Mouse (Mus musculus): Measurements from ENCODE around the gene Cmbl. TPM values are rescaled to one million over a fixed set of nuclear protein-coding genes. Genes with fewer than 3 reads are reported as not detected.

Cmbl gene
- 2.9 TPM in 2 replicates for polyA plus RNA-seq (2014; fragmentation: Nextera tagmentation; extraction: Ambion mirVana)

- H3K27ac ChIP-seq (ENCODE audit: low read depth, low read length), result no peak within 1 kb of the TSS
- WGBS, result 76% methylated on average over 5 of the region's 5 CpGs
- H3K9me3 ChIP-seq (ENCODE audit: control insufficient read depth, low read length), result 0 out of 2 replicates have a peak, but pooled peaks cover 2% of the 10 kb centered on the region
- no peak within 1 kb of the TSS for H3K4me3 ChIP-seq (ENCODE audit: low read depth, low read length)
- H3K27me3 ChIP-seq (replicated peaks; ENCODE audit: control insufficient read depth, insufficient read depth, low read length), result no peaks in the 10 kb centered on the region; the same call in 1 of the 2 replicates
- no peaks in the 10 kb centered on the region for H3K36me3 ChIP-seq (ENCODE audit: control insufficient read depth, insufficient read depth, low read length)
- no peak within 1 kb of the TSS for H3K4me2 ChIP-seq
- no peak within 1 kb of the TSS for H3K9ac ChIP-seq (ENCODE audit: low read depth, low read length)
- peaks cover 3% of the 10 kb centered on the region for H3K4me1 ChIP-seq (replicated peaks; ENCODE audit: control insufficient read depth, insufficient read depth, low read length)
- DNase-seq (ENCODE audit: low spot score), result no peak
- ATAC-seq (replicated peaks; ENCODE audit: low FRiP score), result no peak
Measured at GRCm38 (mm10) chr15:31565184-31565583, at the start of gene Cmbl. Cmbl (plus strand) TSS chr15:31565389.

GRCm38 (mm10) chr15:31517186-31517585, 48.0 kb upstream of the Cmbl start:
- Histone ChIP-seq H3K27me3 (replicated peaks; ENCODE audit: control insufficient read depth, insufficient read depth, low read length) (no peaks in the 10 kb centered on the region), H3K9me3 (ENCODE audit: control insufficient read depth, low read length) (no peaks in the 10 kb centered on the region), H3K4me1 (replicated peaks; ENCODE audit: control insufficient read depth, insufficient read depth, low read length) (peaks cover 8% of the 10 kb centered on the region), H3K9ac (ENCODE audit: low read depth, low read length) (no peak overlapping the region), H3K36me3 (ENCODE audit: control insufficient read depth, insufficient read depth, low read length) (no peaks in the 10 kb centered on the region), H3K27ac (ENCODE audit: low read depth, low read length) (no peak overlapping the region), H3K4me2 (no peak overlapping the region), H3K4me3 (ENCODE audit: low read depth, low read length) (no peak overlapping the region)
- ATAC-seq (replicated peaks; ENCODE audit: low FRiP score) (0 out of 2 replicates have a peak, but pooled peaks have one; percentile 23), DNase-seq (ENCODE audit: low spot score) (no peak)
- 76% methylated on average over 1 of the region's 1 CpGs for WGBS

DNA sequence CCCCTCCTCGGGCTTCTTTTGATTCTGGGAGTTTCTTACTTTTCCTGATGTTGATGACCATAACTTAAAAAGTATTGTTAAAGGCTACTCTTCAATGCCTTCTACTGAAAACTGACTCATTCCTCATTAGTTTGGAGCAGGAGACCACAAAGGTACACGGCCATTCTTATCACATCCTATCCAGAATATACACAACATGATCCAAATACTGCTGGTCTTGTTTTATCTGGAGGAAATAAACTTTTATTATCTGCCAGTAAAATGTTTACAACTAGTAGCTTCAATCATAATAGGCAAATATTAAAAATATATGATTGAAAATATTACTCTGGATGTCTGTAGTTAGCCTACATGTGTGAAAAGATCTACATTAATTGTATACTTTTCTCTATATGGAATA, 46.8 kb upstream of the Cmbl start:
- no peak for ATAC-seq (replicated peaks; ENCODE audit: low FRiP score)
- Histone ChIP-seq H3K4me3 (ENCODE audit: low read depth, low read length) (no peak overlapping the region), H3K27me3 (replicated peaks; ENCODE audit: control insufficient read depth, insufficient read depth, low read length) (no peaks in the 10 kb centered on the region), H3K4me2 (no peak overlapping the region), H3K27ac (ENCODE audit: low read depth, low read length) (no peak overlapping the region), H3K4me1 (replicated peaks; ENCODE audit: control insufficient read depth, insufficient read depth, low read length) (peaks cover 16% of the 10 kb centered on the region), H3K9me3 (ENCODE audit: control insufficient read depth, low read length) (no peaks in the 10 kb centered on the region), H3K9ac (ENCODE audit: low read depth, low read length) (no peak overlapping the region), H3K36me3 (ENCODE audit: control insufficient read depth, insufficient read depth, low read length) (no peaks in the 10 kb centered on the region)
- no peak for DNase-seq (ENCODE audit: low spot score)
- 64% methylated on average over 2 of the region's 2 CpGs for WGBS

- Histone ChIP-seq H3K4me3 (ENCODE audit: low read depth, low read length) (no peak overlapping the region), H3K9ac (ENCODE audit: low read depth, low read length) (no peak overlapping the region), H3K36me3 (ENCODE audit: control insufficient read depth, insufficient read depth, low read length) (no peaks in the 10 kb centered on the region), H3K4me1 (replicated peaks; ENCODE audit: control insufficient read depth, insufficient read depth, low read length) (peaks cover 21% of the 10 kb centered on the region), H3K4me2 (no peak overlapping the region), H3K27ac (ENCODE audit: low read depth, low read length) (no peak overlapping the region), H3K9me3 (ENCODE audit: control insufficient read depth, low read length) (no peaks in the 10 kb centered on the region), H3K27me3 (replicated peaks; ENCODE audit: control insufficient read depth, insufficient read depth, low read length) (no peaks in the 10 kb centered on the region)
- no peak for DNase-seq (ENCODE audit: low spot score)
- ATAC-seq (replicated peaks; ENCODE audit: low FRiP score), result peak; percentile 56; the same call in 1 of the 2 replicates
- WGBS, result 50% methylated on average over 5 of the region's 5 CpGs
Measured at GRCm38 (mm10) chr15:31519000-31519399, 46.2 kb upstream of the Cmbl start.

- no peaks in the 10 kb centered on the region for H3K27me3 ChIP-seq (replicated peaks; ENCODE audit: control insufficient read depth, insufficient read depth, low read length)
- no peak for DNase-seq (ENCODE audit: low spot score)
- WGBS, result 86% methylated on average over 1 of the region's 1 CpGs
- ATAC-seq (replicated peaks; ENCODE audit: low FRiP score), result no peak
- H3K9me3 ChIP-seq (ENCODE audit: control insufficient read depth, low read length), result no peaks in the 10 kb centered on the region
- H3K4me1 ChIP-seq (replicated peaks; ENCODE audit: control insufficient read depth, insufficient read depth, low read length), result peaks cover 32% of the 10 kb centered on the region
- H3K4me3 ChIP-seq (ENCODE audit: low read depth, low read length), result no peak overlapping the region
- no peak overlapping the region for H3K9ac ChIP-seq (ENCODE audit: low read depth, low read length)
- peaks cover 3% of the 10 kb centered on the region; the same call in 1 of the 2 replicates for H3K36me3 ChIP-seq (ENCODE audit: control insufficient read depth, insufficient read depth, low read length)
- H3K27ac ChIP-seq (ENCODE audit: low read depth, low read length), result no peak overlapping the region
- no peak overlapping the region for H3K4me2 ChIP-seq
Measured at GRCm38 (mm10) chr15:31526463-31526862, 38.7 kb upstream of the Cmbl start.

- 90% methylated on average over 4 of the region's 4 CpGs for WGBS
- Histone ChIP-seq H3K36me3 (ENCODE audit: control insufficient read depth, insufficient read depth, low read length) (peaks cover 3% of the 10 kb centered on the region; the same call in 1 of the 2 replicates), H3K4me1 (replicated peaks; ENCODE audit: control insufficient read depth, insufficient read depth, low read length) (peaks cover 36% of the 10 kb centered on the region), H3K9me3 (ENCODE audit: control insufficient read depth, low read length) (no peaks in the 10 kb centered on the region), H3K9ac (ENCODE audit: low read depth, low read length) (no peak overlapping the region), H3K4me2 (no peak overlapping the region), H3K4me3 (ENCODE audit: low read depth, low read length) (no peak overlapping the region), H3K27me3 (replicated peaks; ENCODE audit: control insufficient read depth, insufficient read depth, low read length) (no peaks in the 10 kb centered on the region), H3K27ac (ENCODE audit: low read depth, low read length) (no peak overlapping the region)
- DNase-seq (ENCODE audit: low spot score) (no peak), ATAC-seq (replicated peaks; ENCODE audit: low FRiP score) (no peak)
Measured at GRCm38 (mm10) chr15:31528477-31528876, 36.7 kb upstream of the Cmbl start.

- WGBS, result 43% methylated on average over 6 of the region's 6 CpGs
- Histone ChIP-seq H3K4me1 (replicated peaks; ENCODE audit: control insufficient read depth, insufficient read depth, low read length) (peaks cover 32% of the 10 kb centered on the region), H3K9ac (ENCODE audit: low read depth, low read length) (peak overlapping the region; percentile 41; the same call in 1 of the 2 replicates), H3K4me3 (ENCODE audit: low read depth, low read length) (peak overlapping the region; percentile 87), H3K27ac (ENCODE audit: low read depth, low read length) (no peak overlapping the region), H3K9me3 (ENCODE audit: control insufficient read depth, low read length) (no peaks in the 10 kb centered on the region), H3K4me2 (peak overlapping the region; percentile 87), H3K27me3 (replicated peaks; ENCODE audit: control insufficient read depth, insufficient read depth, low read length) (no peaks in the 10 kb centered on the region), H3K36me3 (ENCODE audit: control insufficient read depth, insufficient read depth, low read length) (peaks cover 3% of the 10 kb centered on the region; the same call in 1 of the 2 replicates)
- ATAC-seq (replicated peaks; ENCODE audit: low FRiP score) (no peak), DNase-seq (ENCODE audit: low spot score) (no peak)
Measured at GRCm38 (mm10) chr15:31529103-31529502, 36.1 kb upstream of the Cmbl start.

DNA sequence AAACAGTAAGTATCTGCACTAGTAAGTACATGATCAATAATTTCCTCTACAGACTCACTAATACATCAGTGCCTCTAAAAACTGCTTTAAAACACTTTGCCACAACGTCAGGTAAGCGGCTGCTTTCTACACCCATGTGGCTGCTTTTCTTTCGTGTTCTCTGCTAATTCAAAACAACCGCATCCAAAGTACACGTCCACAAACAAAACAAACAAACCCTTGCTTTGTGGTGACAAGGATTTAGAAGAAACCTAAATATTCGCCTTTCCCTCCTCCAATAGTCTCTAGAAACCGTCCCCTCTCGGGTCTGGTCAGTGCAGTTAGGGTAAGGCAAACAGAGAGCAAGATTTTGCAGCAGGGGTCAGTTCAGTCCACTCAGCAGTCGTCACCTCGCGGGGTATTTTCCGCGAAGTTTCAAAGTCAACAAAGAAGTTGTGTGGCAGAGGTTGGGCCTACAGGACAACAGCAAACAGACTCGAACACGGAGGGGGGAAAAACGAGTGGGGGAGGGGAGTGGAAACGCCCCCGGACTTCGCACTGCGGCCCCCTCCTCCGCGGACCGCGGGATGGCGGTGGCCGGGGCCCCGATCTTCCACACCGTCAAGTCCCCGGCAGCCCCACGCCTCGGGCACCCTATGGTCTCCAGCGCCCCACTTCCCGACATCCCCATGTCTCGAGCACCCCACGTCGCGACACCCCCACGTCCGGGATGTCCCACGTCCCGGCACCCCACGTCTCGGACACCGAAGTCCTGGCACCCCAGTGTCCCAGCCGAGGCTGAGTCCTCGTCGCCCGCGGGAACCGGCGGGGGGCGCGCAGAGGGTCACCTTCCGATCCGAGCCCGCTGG, 35.2 kb upstream of the Cmbl start:
- H3K27ac ChIP-seq (ENCODE audit: low read depth, low read length), result peak overlapping the region; percentile 98
- ATAC-seq (replicated peaks; ENCODE audit: low FRiP score) (peak; percentile 4; the same call in 1 of the 2 replicates), DNase-seq (ENCODE audit: low spot score) (peak; percentile 74)
- H3K4me3 ChIP-seq (ENCODE audit: low read depth, low read length), result peak overlapping the region; percentile 87
- peaks cover 35% of the 10 kb centered on the region for H3K4me1 ChIP-seq (replicated peaks; ENCODE audit: control insufficient read depth, insufficient read depth, low read length)
- WGBS, result under 1% methylated on average over 45 of the region's 56 CpGs
- peak overlapping the region; percentile 87 for H3K9ac ChIP-seq (ENCODE audit: low read depth, low read length)
- H3K9me3 ChIP-seq (ENCODE audit: control insufficient read depth, low read length), result no peaks in the 10 kb centered on the region
- H3K36me3 ChIP-seq (ENCODE audit: control insufficient read depth, insufficient read depth, low read length), result peaks cover 3% of the 10 kb centered on the region; the same call in 1 of the 2 replicates
- peak overlapping the region; percentile 87 for H3K4me2 ChIP-seq
- no peaks in the 10 kb centered on the region for H3K27me3 ChIP-seq (replicated peaks; ENCODE audit: control insufficient read depth, insufficient read depth, low read length)
